In the genomic region with DNA sequence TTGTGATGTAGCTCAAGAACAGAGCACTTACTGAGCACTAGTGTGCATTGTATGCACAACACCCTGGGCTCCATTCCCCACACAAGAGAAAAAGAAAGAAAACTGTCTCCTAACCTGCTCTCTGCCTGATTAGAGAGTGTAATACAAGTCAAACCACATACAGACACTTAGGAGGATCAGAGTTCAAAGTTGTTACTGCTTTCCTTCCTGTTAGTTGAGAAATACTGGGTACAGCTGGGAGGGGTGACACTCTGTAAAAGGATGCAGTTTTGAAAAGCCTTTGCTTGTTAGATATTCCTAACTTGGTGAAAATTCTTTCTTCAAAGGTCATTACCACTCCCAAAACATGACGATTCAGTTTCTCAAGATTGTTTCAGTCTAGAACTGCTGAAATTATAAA, we compare ENCODE assay signal across 11 mouse cellular contexts. TPM values are rescaled to one million over a fixed set of nuclear protein-coding genes. Genes with fewer than 3 reads are reported as not detected.
A peak's percentile ranks its signal among the peaks of the same experiment; 100 is the strongest.
DNase-seq lines count a peak whose midpoint lies in the region; ATAC-seq and TF ChIP-seq lines count a peak whose summit lies in the region.
"Had no signal": no experiment of that assay in that cellular context is flagged by ENCODE, and none has a peak within 500 bp of the region (broad histone marks: within the 10 kb centered on the region; RNA-seq: fewer than 3 reads in every experiment).

No protein-coding gene starts in this region.

- WGBS in heart, postnatal 0 days, result 69% methylated on average over 1 of the region's 1 CpGs
- 63% methylated on average over 1 of the region's 1 CpGs for WGBS in liver, embryonic 15.5 days (ENCODE audit: insufficient replicate concordance)

- H3K27me3 ChIP-seq in heart, postnatal 0 days (ENCODE audit: control insufficient read depth, insufficient read depth, low read length), result no peaks in the 10 kb centered on the region
- H3K27me3 ChIP-seq in liver, embryonic 15.5 days, result no peaks in the 10 kb centered on the region
- H3K27me3 ChIP-seq: limb, embryonic 12.5 days had no signal

- intact Hi-C loops in heart, postnatal 36 days (cut with DNase I), result no loop called here
- intact Hi-C loops in left cerebral cortex, postnatal 10 days (cut with DNase I), result loop anchor here (10.0 kb wide), 1 partner anchor 55 kb away; a partner anchor contains a TSS

- no peak for TF ChIP-seq EP300 in heart, postnatal 0 days (IDR thresholded peaks at IDR 0.05; ENCODE audit: low read depth)

- H3K9me3 ChIP-seq in heart, postnatal 0 days (replicated peaks; ENCODE audit: control insufficient read depth, low read length), result no peaks in the 10 kb centered on the region
- H3K9me3 ChIP-seq in liver, embryonic 15.5 days (replicated peaks), result no peaks in the 10 kb centered on the region
- H3K9me3 ChIP-seq: limb, embryonic 12.5 days had no signal

- no peak overlapping the region for H3K4me2 ChIP-seq in heart, postnatal 0 days (ENCODE audit: low read depth, low read length)
- H3K4me2 ChIP-seq in liver, embryonic 15.5 days, result peak overlapping the region; percentile 8; the same call in 1 of the 2 replicates

- no peak for ATAC-seq in heart, postnatal 0 days (ENCODE audit: insufficient read depth, low read depth)
- ATAC-seq in liver, embryonic 15.5 days (ENCODE audit: insufficient read depth), result no peak

- no peaks in the 10 kb centered on the region for H3K36me3 ChIP-seq in heart, postnatal 0 days (replicated peaks; ENCODE audit: control insufficient read depth, insufficient read depth, low read length)
- no peaks in the 10 kb centered on the region for H3K36me3 ChIP-seq in liver, embryonic 15.5 days (replicated peaks)
- H3K36me3 ChIP-seq: limb, embryonic 12.5 days had no signal

- no peak for TF ChIP-seq CTCF in heart, postnatal 0 days (IDR thresholded peaks at IDR 0.05; ENCODE audit: low read depth)

- no peak for DNase-seq in heart, postnatal 0 days (ENCODE audit: low spot score)
- DNase-seq in heart, postnatal 36 days, result no peak
- peak; percentile 9 for DNase-seq in thymus, postnatal 0 days (ENCODE audit: low spot score)
- DNase-seq in thymus, postnatal 14 days, result no peak
- peak; percentile 32 for DNase-seq in yolk sac, embryonic 10.5 days (ENCODE audit: low spot score)
- DNase-seq in left cerebral cortex, postnatal 10 days (ENCODE audit: extremely low spot score in 1 of 2, low spot score in 2 of 2), result no peak
- no peak for DNase-seq in left cerebral cortex, adult 9 months (ENCODE audit: low spot score in 2 of 2)
- DNase-seq: adrenal gland, postnatal 14 days; retina, postnatal 1 day had no signal

- peak overlapping the region; percentile 21; the same call in 1 of the 2 replicates for H3K27ac ChIP-seq in heart, postnatal 0 days (ENCODE audit: low read depth)
- H3K27ac ChIP-seq in liver, embryonic 15.5 days (replicated peaks), result peak overlapping the region; percentile 42
- H3K27ac ChIP-seq: limb, embryonic 12.5 days had no signal

- no peak overlapping the region for H3K9ac ChIP-seq in heart, postnatal 0 days (replicated peaks; ENCODE audit: low read depth, low read length)
- no peak overlapping the region for H3K9ac ChIP-seq in liver, embryonic 15.5 days
- H3K9ac ChIP-seq: limb, embryonic 12.5 days had no signal

- no peaks in the 10 kb centered on the region for H3K4me1 ChIP-seq in heart, postnatal 0 days (ENCODE audit: control insufficient read depth, insufficient read depth)
- H3K4me1 ChIP-seq in liver, embryonic 15.5 days (replicated peaks), result peaks cover 14% of the 10 kb centered on the region; the same call in 1 of the 2 replicates
- H3K4me1 ChIP-seq: limb, embryonic 12.5 days had no signal

- H3K4me3 ChIP-seq in heart, postnatal 0 days (ENCODE audit: low read depth, low read length), result no peak overlapping the region
- H3K4me3 ChIP-seq in liver, embryonic 15.5 days (replicated peaks), result no peak overlapping the region

RNA-seq across cellular contexts. Expression of a gene that starts 17.4 kb away (rescaled TPM):
- 66.0 and 87.6 TPM in 2 replicates for total RNA-seq in heart, postnatal 0 days (2014; rRNA removed; ENCODE audit: low replicate concordance)
- polyA plus RNA-seq in heart, postnatal 0 days (2015; fragmentation: Nextera tagmentation; extraction: Ambion mirVana), result 73.8 and 78.1 TPM in 2 replicates
- total RNA-seq in heart, postnatal 36 days (2021), result 10 to 100 TPM; 65.6 to 68.0 TPM
- polyA plus RNA-seq in thymus, postnatal 0 days (2015; fragmentation: Nextera tagmentation; extraction: Ambion mirVana), result 44.4 and 47.4 TPM in 2 replicates
- 39.1 TPM in 2 replicates for polyA plus RNA-seq in liver, embryonic 15.5 days (2015; fragmentation: Nextera tagmentation; extraction: Ambion mirVana)
- total RNA-seq in left cerebral cortex, postnatal 10 days (2021), result 100 to 1,000 TPM; 386 to 392 TPM

RNA-seq across cellular contexts. Expression of a gene that starts 18.3 kb away (rescaled TPM):
- 32.6 and 54.8 TPM in 2 replicates for total RNA-seq in heart, postnatal 0 days (2014; rRNA removed; ENCODE audit: low replicate concordance)
- polyA plus RNA-seq in heart, postnatal 0 days (2015; fragmentation: Nextera tagmentation; extraction: Ambion mirVana), result 119 and 121 TPM in 2 replicates
- 10 to 100 TPM; 66.3 to 73.0 TPM for total RNA-seq in heart, postnatal 36 days (2021)
- polyA plus RNA-seq in thymus, postnatal 0 days (2015; fragmentation: Nextera tagmentation; extraction: Ambion mirVana), result 102 TPM in 2 replicates
- 34.0 and 41.3 TPM in 2 replicates for polyA plus RNA-seq in liver, embryonic 15.5 days (2015; fragmentation: Nextera tagmentation; extraction: Ambion mirVana)
- total RNA-seq in left cerebral cortex, postnatal 10 days (2021), result 10 to 100 TPM; 48.5 to 55.5 TPM

RNA-seq across cellular contexts. Expression of a gene that starts 52.9 kb away (rescaled TPM):
- total RNA-seq in heart, postnatal 0 days (2014; rRNA removed; ENCODE audit: low replicate concordance), result 4.3 and 9.0 TPM in 2 replicates
- polyA plus RNA-seq in heart, postnatal 0 days (2015; fragmentation: Nextera tagmentation; extraction: Ambion mirVana), result 21.1 and 26.5 TPM in 2 replicates
- total RNA-seq in heart, postnatal 36 days (2021), result 10 to 100 TPM; 17.1 to 17.4 TPM
- polyA plus RNA-seq in thymus, postnatal 0 days (2015; fragmentation: Nextera tagmentation; extraction: Ambion mirVana), result 18.4 and 18.6 TPM in 2 replicates
- 11.5 and 12.3 TPM in 2 replicates for polyA plus RNA-seq in liver, embryonic 15.5 days (2015; fragmentation: Nextera tagmentation; extraction: Ambion mirVana)
- 1 to 10 TPM; 7.8 to 9.0 TPM for total RNA-seq in left cerebral cortex, postnatal 10 days (2021)

Comparison
In these comparisons a context has a peak if more than half of its experiments do, and no peak if none do; other contexts are left out.
1. DNase-seq: peak in thymus, postnatal 0 days (single experiment) and yolk sac, embryonic 10.5 days (single experiment); none in heart, postnatal 0 days (single experiment), heart, postnatal 36 days (0 of 2), thymus, postnatal 14 days (single experiment), left cerebral cortex, postnatal 10 days (0 of 2) and left cerebral cortex, adult 9 months (0 of 2).